Mouse (Mus musculus): ENCODE measurements at regions not wholly inside any gene's neighbourhood (a gene's known extent, or its start where the extent isn't known, plus 50 kb on each side); places are given as distances from the start of the nearest gene placed in this dataset.

GRCm38 (mm10) chr7:83037714-83038113 lies 170.6 kb downstream of the Mex3b start:
- TF ChIP-seq CTCF (IDR thresholded peaks at IDR 0.05; ENCODE audit: low read depth, low read length): no peak
- TF ChIP-seq POLR2A (IDR thresholded peaks at IDR 0.05; ENCODE audit: extremely low read depth, insufficient read depth, low read length): no peak

Data from liver, adult 2 months (tissue).